Mouse (Mus musculus): ENCODE results near the gene 1700069L16Rik.
A peak's percentile ranks its signal among the peaks of the same experiment; 100 is the strongest.

Gene 1700069L16Rik

DNA sequence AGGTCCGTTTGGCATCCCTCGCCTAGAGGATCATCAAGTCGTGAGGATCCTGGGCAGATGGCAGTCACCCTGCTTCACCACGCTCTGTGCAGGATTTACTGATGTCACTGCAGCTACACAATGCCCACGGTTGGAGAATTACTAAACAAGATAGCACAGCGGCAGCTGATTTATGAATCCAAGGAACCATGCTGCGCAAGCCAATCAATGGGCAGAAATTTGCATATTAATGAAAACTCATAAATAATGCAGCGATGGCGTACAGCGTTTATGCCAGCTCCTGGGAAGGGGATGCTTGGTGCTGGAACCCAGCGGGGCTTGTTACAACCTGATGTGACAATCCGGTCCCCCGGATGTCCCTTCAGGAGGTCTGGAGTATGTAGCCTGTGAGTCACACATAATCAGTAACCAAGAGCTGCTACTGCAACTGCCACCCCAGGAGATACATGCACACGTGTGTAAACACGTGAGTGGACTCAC lies 34.5 kb downstream of the 1700069L16Rik start:
- no peak for DNase-seq (ENCODE audit: low spot score in 2 of 2)

DNA sequence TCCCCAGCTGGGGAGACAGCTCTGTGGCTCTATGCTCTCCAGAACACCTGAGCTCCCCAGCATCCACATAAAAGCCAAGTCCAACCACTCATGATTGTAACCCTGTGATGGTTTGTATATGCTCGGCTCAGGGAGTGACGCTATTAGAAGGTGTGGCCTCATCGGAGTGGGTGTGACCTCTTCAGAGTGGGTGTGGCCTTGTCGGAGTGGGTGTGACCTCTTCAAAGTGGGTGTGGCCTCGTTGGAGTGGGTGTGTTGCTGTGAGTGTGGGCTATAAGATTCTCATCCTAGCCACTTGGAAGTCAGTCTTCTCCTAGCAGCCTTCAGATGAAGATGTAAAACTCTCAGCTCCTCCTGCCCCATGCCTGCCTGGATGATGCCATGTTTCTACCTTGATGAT lies 37.1 kb downstream of the 1700069L16Rik start:
- no peak for DNase-seq (ENCODE audit: low spot score in 2 of 2)

GRCm38 (mm10) chr5:113685471-113685870 lies 39.1 kb downstream of the 1700069L16Rik start:
- no peak for DNase-seq (ENCODE audit: low spot score in 2 of 2)

DNA sequence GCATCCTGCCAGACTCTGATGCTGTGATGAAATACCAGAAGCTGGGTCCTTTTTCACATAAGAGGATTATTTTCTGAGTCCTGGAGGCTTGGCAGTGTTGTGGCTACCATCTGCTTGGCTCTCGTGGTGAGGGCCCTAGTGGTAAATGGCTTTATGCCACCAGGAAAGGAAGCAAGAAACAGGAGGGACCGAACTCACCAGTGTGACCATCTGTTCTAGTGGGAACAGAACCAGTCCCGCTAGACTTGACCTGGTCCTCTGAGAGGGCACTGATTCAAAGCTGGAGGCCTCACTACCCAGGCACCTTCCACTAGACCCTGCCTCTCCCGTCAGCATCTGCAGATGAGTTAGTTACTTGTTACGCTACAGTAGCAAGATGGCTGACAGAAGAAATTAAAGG lies 41.3 kb downstream of the 1700069L16Rik start:
- DNase-seq (ENCODE audit: low spot score in 2 of 2): no peak

- no peak for DNase-seq (ENCODE audit: low spot score in 2 of 2)
Measured at GRCm38 (mm10) chr5:113682472-113682871, 42.1 kb downstream of the 1700069L16Rik start.

DNA sequence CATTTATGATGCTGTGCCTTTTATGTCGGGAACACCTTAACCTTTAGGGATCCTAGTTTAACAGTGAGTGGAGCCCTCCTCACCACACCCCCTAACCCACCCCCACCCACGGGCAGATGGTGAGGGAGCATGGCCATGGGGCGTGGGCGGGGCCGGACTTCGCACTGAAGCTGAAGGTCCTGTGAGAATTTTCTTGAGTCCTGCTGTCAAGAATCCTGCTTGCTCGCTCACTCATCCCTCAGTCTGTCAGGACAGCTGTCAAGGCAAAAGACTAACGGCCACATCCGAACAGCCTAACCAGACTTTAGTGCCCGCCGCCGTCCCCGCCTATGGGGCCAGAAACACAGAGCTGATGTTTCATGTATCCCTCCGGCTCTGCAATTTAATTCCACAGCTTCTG lies 43.4 kb downstream of the 1700069L16Rik start:
- no peak for DNase-seq (ENCODE audit: low spot score in 2 of 2)

DNA sequence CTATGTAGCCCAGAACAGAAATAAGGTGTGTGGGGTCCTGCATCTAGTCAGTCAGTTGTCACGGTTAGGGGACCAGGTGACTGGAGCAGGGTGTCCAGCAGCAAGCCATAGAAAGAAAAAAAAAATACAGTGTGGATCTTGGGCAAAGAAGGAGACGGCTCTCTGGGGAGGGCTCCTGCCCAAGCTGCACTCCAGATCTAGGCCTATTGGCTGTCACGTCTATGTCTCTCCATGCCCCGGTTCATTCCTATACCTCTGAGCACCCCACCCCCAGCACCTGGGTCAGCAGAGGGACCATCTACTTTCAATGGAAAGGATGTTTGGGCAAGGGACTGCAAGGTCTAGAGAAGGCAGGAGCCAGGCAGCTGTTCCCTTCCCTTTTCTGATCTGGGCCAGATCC lies 45.1 kb downstream of the 1700069L16Rik start:
- DNase-seq (ENCODE audit: low spot score in 2 of 2): no peak

- DNase-seq (ENCODE audit: low spot score in 2 of 2): no peak
Measured at GRCm38 (mm10) chr5:113678743-113679452, 45.7 kb downstream of the 1700069L16Rik start.

- DNase-seq (ENCODE audit: low spot score in 2 of 2): no peak
Measured at GRCm38 (mm10) chr5:113677541-113677940, 47.0 kb downstream of the 1700069L16Rik start.

GRCm38 (mm10) chr5:113674851-113675250 lies 49.7 kb downstream of the 1700069L16Rik start:
- DNase-seq (ENCODE audit: low spot score in 2 of 2): no peak

GRCm38 (mm10) chr5:113672456-113672855 lies 52.1 kb downstream of the 1700069L16Rik start:
- no peak for DNase-seq (ENCODE audit: low spot score in 2 of 2)

GRCm38 (mm10) chr5:113670597-113670996 lies 54.0 kb downstream of the 1700069L16Rik start:
- DNase-seq (ENCODE audit: low spot score in 2 of 2): no peak

- DNase-seq (ENCODE audit: low spot score in 2 of 2): no peak
Measured at GRCm38 (mm10) chr5:113670110-113670509, 54.5 kb downstream of the 1700069L16Rik start.

DNA sequence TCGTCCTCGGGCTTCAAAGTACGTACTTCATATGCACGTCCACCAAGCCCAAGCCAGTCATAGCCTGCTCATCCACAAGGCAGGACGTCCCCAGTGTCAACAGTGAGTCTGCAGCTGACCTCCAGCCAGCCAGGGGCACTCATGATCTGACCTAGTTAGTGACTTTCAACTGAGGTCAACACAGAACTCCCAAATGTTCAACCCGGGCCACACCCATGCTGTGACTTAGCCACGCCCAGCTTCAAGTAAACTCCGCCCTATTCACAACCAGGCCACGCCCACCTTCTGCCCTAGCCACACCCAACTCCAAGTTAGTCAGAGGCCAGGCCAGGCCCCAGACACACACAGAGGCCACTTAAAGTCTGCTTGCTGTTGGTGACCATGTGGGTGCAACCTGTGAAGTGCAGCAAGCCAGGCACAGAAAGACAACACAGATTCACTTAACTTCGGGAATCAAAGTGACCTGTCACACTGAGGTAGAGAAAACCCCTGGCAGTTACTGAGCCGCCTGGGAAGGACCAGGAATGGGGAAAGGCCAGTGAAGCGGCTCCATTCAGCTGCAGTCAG lies 59.9 kb downstream of the 1700069L16Rik start:
- peak in 1 of 2 experiments; percentile 20 for DNase-seq (ENCODE audit: low spot score in 2 of 2)

- DNase-seq (ENCODE audit: low spot score in 2 of 2): no peak
Measured at GRCm38 (mm10) chr5:113664127-113664526, 60.4 kb downstream of the 1700069L16Rik start.

DNA sequence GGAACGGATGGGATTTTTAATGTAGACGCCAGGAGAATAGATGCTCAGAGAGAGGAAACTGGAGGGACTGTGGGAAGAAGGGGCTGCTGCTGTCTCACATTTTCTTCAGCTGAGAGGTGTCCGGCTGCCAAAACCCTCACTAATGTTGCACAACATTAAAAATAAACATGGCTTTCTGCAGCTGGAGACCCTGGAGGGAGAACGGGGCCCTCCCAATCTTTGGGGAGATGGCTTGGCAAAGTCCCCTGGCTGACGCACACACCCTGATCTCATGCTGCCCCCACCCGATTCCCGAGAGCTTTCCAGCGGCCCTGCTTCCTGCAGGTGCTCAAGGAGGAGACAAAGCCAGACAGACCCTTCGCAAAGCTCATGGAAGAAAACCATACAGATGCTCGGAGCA lies 63.7 kb downstream of the 1700069L16Rik start:
- DNase-seq (ENCODE audit: low spot score in 2 of 2): no peak

- no peak for DNase-seq (ENCODE audit: low spot score in 2 of 2)
Measured at GRCm38 (mm10) chr5:113654821-113655220, 69.8 kb downstream of the 1700069L16Rik start.

- no peak for DNase-seq (ENCODE audit: low spot score in 2 of 2)
Measured at GRCm38 (mm10) chr5:113654206-113654605, 70.4 kb downstream of the 1700069L16Rik start.

GRCm38 (mm10) chr5:113652215-113652614 lies 72.4 kb downstream of the 1700069L16Rik start:
- no peak for DNase-seq (ENCODE audit: low spot score in 2 of 2)

DNA sequence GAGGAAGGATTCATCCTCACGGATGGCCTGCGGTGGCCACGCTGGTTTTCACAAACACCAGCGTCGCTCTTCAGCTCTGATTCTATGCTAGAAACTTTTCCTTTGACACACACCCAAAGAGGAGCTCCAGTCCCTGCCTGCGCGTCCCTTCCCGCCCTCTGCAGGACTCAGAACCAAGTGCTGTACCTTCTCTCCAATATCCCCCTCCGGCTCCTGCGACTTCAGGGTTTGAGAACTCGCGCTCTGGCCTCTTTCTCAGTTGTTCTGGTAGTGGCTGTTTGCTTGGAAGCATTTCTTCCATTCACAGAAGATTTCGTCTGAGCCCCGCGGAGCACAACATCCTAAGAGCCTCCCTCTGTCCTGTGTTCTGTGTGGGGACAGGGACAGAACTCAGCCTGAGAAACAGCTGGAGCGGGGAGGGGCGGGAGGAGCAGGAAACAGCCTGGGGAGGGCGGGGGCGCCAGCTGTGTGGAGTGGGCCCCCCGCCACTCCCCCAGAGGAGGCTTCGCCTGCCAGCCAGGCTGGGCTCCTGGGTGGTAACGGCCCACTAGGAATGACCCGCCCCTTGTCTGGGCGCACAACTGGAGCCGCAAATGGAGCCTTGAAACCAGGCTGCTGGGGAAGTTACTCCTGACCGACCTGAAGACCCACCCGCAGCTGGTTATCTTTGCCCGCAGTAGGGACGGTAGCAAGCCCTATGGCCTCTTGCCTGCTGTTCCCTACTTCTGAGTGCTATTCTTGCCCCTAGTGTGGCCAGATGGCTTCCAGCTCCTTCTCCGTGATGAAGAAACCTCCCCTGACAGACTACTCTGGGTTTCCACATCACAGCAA lies 74.3 kb downstream of the 1700069L16Rik start, which contains the start of gene Cmklr1:
TSS of gene Cmklr1 (minus strand) at position 392 of the 831 bp plus-strand sequence.
- DNase-seq (ENCODE audit: low spot score in 2 of 2): no peak

DNA sequence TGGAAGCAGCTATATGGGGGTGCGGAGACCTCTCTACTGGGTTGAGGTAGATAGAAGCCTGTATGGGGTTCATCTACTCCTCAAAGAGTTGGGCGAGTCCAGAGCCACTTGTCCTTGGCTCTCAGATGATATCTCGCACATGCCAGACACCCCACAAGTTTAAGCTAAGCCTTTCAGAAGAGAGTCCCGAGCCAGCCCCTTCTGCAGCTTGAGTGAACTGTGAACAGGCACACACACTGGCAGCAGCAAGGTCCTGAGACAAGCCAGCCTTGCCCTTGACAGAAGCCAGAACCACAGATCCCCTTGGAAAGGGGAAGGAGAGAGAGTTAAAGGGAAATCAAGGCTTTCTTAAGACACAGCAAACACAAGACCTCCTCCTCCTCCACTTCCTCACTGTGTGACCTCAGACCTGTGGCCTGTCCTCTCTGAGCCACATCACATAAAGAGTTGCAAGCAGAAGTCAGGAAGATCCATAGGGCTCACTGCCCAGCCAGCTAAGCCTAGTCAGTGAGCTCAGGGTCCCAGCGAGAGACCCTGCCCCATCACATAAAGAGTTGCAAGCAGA lies 75.8 kb downstream of the 1700069L16Rik start:
- no peak for DNase-seq (ENCODE audit: low spot score in 2 of 2)

DNA sequence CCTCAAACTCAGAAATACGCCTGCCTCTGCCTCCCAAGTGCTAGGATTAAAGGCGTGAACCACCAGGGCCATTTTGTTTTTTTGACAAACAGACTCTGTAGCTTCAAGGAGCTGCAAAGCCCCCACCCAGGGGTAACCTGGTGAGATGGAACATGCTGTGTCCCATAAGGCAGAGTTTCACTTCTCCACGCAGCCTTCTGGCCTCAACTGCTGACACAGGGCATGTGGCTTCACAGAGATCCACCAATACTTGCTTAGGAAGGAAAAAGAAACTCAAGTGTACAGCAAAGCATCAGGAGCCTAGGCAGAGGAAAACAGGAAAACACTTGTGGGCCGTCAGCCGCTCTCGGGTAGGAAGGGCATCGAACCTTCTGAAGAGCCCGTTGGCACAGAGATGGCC lies 77.4 kb downstream of the 1700069L16Rik start:
- no peak for DNase-seq (ENCODE audit: low spot score in 2 of 2)

Measured in spleen, postnatal 10 days (tissue).